Mouse (Mus musculus) A20 (cell line): ENCODE results near the gene Atp5h.

ENCODE experiments used
- DNase-seq: peaks from one replicate; pipeline ENCODE4 v3.0.0-alpha.2; 2011; ENCODE audit warnings: low read depth, low spot score

Atp5h gene

GRCm38 (mm10) chr11:115367395-115367944 lies 52.3 kb downstream of the Atp5h start, which contains the start of gene Hid1:
TSS of gene Hid1 (minus strand) at chr11:115367756.
- peak; percentile 83 for DNase-seq

- DNase-seq = no peak
Observed at GRCm38 (mm10) chr11:115366706-115367394, 52.9 kb downstream of the Atp5h start.

- DNase-seq = no peak
Observed at GRCm38 (mm10) chr11:115366039-115366705, 53.6 kb downstream of the Atp5h start.
